Mouse (Mus musculus) lung, adult 2 months (tissue): ENCODE results near the gene Zfand2a.

Experiments used
- CTCF ChIP-seq: fragments of 200-500 bp; IDR thresholded peaks from 2 replicates; pipeline ENCODE4 v1.5.1; 2011; ENCODE audit warnings: mild to moderate bottlenecking, low read length, control low read depth; ENCODE audit not compliant: insufficient read depth
- POLR2A ChIP-seq: fragments of 200-500 bp; IDR thresholded peaks from 2 replicates; pipeline ENCODE4 v1.6.1; 2011; ENCODE audit warnings: low read depth, mild to moderate bottlenecking, control low read depth, low read length, borderline replicate concordance; ENCODE audit errors: extremely low read depth

DNA sequence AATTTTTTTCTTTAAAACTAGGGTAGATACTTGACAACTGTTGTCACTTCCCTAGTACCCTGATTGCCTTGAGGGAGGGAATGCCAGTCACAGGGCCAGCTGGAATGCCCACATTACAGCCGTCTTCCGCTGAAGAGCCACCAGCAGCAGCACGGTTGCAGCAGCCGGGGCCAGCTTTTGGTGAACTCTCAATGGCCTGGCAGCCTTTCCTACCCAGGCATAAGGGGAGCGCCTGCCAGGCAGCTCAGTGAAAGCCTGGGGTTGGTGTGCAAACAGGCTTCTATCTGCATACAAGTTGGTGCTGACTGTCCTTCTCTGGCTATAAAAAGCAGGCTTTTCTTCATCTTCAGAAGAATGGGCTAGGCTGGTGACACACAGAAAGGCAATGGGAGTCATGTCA, 43.9 kb downstream of the Zfand2a start:
- TF ChIP-seq CTCF, result no peak
- TF ChIP-seq POLR2A, result no peak
